Mouse (Mus musculus) liver, embryonic 14.5 days (tissue): ENCODE results near the gene Entpd2.

Experiments used
- CTCF ChIP-seq: IDR thresholded peaks from 2 replicates; pipeline ENCODE4 v1.5.1; 2016; ENCODE audit warnings: antibody characterized with exemption, low read depth, control low read depth
- EP300 ChIP-seq: IDR thresholded peaks from 2 replicates; pipeline ENCODE4 v1.6.1; 2016; ENCODE audit warnings: antibody characterized with exemption, low read depth

- TF ChIP-seq CTCF (peak; percentile 82), EP300 (no peak)
Measured at GRCm38 (mm10) chr2:25376589-25376988, 19.1 kb upstream of the Entpd2 start.
